Mouse (Mus musculus) embryonic fibroblast, embryonic 13.5 days (primary cell): Measurements from ENCODE around the gene Kcnq1.

Source experiments
- CTCF ChIP-seq: IDR thresholded peaks from 2 replicates; pipeline ENCODE4 v1.5.1; 2011; ENCODE audit warnings: mild to moderate bottlenecking, control low read depth, low read length, moderate library complexity, borderline replicate concordance; ENCODE audit not compliant: insufficient read depth
- POLR2A ChIP-seq: IDR thresholded peaks from 2 replicates; pipeline ENCODE4 v1.6.1; 2011; ENCODE audit warnings: low read depth, mild to moderate bottlenecking, control low read depth, low read length, moderate library complexity

DNA sequence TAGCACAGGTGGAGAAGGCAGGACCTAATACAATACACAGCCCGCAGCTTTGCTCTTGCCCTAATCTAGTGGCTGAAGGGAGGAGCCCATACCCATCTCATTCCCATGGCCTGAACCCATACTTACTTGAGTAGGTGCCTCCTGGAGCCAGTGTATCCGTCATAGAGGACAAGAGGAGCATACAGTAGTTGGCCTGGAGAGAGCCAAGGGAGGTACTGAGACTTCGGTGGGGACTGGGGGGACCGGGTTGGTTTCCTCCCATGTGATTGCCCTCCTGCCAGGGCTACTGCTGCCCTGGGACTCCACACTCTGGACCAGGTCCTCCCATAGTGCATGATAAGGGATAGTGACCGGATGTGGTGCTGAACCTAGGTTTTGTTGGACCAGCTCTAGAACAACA lies 33.6 kb upstream of the Kcnq1 start:
- no peak for TF ChIP-seq POLR2A
- TF ChIP-seq CTCF = no peak
